Mouse (Mus musculus) 416B (cell line): ENCODE data around the gene Syt14.

Experiments used
- DNase-seq: peaks from one replicate; pipeline ENCODE4 v3.0.0; 2011; ENCODE audit warnings: low read depth

The Syt14 gene

GRCm38 (mm10) chr1:192987203-192987602, 48.4 kb downstream of the Syt14 start:
- DNase-seq, result no peak

GRCm38 (mm10) chr1:192986481-192986880, 49.1 kb downstream of the Syt14 start:
- DNase-seq, result no peak

GRCm38 (mm10) chr1:192984333-192984732, 51.2 kb downstream of the Syt14 start:
- DNase-seq, result no peak

GRCm38 (mm10) chr1:192981658-192982057, 53.9 kb downstream of the Syt14 start:
- DNase-seq, result no peak

- DNase-seq, result no peak
Measured at GRCm38 (mm10) chr1:192981120-192981519, 54.5 kb downstream of the Syt14 start.

GRCm38 (mm10) chr1:192962323-192962722, 73.3 kb downstream of the Syt14 start:
- DNase-seq, result no peak

- no peak for DNase-seq
Measured at GRCm38 (mm10) chr1:192947839-192948173, 87.8 kb downstream of the Syt14 start.

- no peak for DNase-seq
Measured at GRCm38 (mm10) chr1:192947170-192947838, 88.3 kb downstream of the Syt14 start.

- DNase-seq, result no peak
Measured at GRCm38 (mm10) chr1:192939033-192939432, 96.5 kb downstream of the Syt14 start.

GRCm38 (mm10) chr1:192937956-192938355, 97.6 kb downstream of the Syt14 start:
- DNase-seq, result no peak

- DNase-seq, result peak; percentile 11
Measured at GRCm38 (mm10) chr1:192931797-192932196, 103.8 kb downstream of the Syt14 start.

- DNase-seq, result peak; percentile 2
Measured at GRCm38 (mm10) chr1:192912101-192912728, 123.4 kb downstream of the Syt14 start.

GRCm38 (mm10) chr1:192901516-192901915, 134.1 kb downstream of the Syt14 start:
- DNase-seq, result no peak

- DNase-seq, result no peak
Measured at GRCm38 (mm10) chr1:192900913-192901312, 134.7 kb downstream of the Syt14 start.

- no peak for DNase-seq
Measured at GRCm38 (mm10) chr1:192898742-192899141, 136.8 kb downstream of the Syt14 start.

- no peak for DNase-seq
Measured at GRCm38 (mm10) chr1:192897218-192897617, 138.4 kb downstream of the Syt14 start.

- no peak for DNase-seq
Measured at GRCm38 (mm10) chr1:192896076-192896475, 139.5 kb downstream of the Syt14 start.

- no peak for DNase-seq
Measured at GRCm38 (mm10) chr1:192890716-192891115, 144.9 kb downstream of the Syt14 start.

- no peak for DNase-seq
Measured at GRCm38 (mm10) chr1:192882617-192883295, 152.8 kb downstream of the Syt14 start.

GRCm38 (mm10) chr1:192880130-192880529, 155.4 kb downstream of the Syt14 start:
- DNase-seq, result peak; percentile 4

- DNase-seq, result no peak
Measured at GRCm38 (mm10) chr1:192879086-192879580, 156.4 kb downstream of the Syt14 start.

GRCm38 (mm10) chr1:192872841-192873240, 162.7 kb downstream of the Syt14 start:
- no peak for DNase-seq

GRCm38 (mm10) chr1:192869761-192870160, 165.8 kb downstream of the Syt14 start:
- DNase-seq, result no peak
